Mouse (Mus musculus) heart, embryonic 13.5 days (tissue): Measurements from ENCODE around the gene Myh6. TPM values are rescaled to one million over a fixed set of nuclear protein-coding genes. Genes with fewer than 3 reads are reported as not detected.

Experiments
- ATAC-seq: fragments of 200-750 bp; cut with Nextera tagmentation; 2 replicates; pipeline ENCODE4 v1.8.0; 2017; ENCODE audit warnings: moderate TSS enrichment; ENCODE audit not compliant: insufficient number of reproducible peaks, low FRiP score, low TSS enrichment; ENCODE audit errors: extremely low read depth
- H3K27ac ChIP-seq: fragments of 300-500 bp; sonication (generic); replicated peaks from 2 replicates; pipeline ENCODE4 v1.5.1; 2015; ENCODE audit warnings: moderate library complexity, mild to moderate bottlenecking, inconsistent platforms
- H3K27me3 ChIP-seq: fragments of 300-500 bp; sonication (generic); replicated peaks from 2 replicates; pipeline ENCODE4 v1.6.1; 2015; ENCODE audit warnings: mild to moderate bottlenecking, inconsistent platforms
- H3K36me3 ChIP-seq: fragments of 300-500 bp; sonication (generic); 2 replicates; pipeline ENCODE4 v1.6.1; 2015; ENCODE audit warnings: mild to moderate bottlenecking, inconsistent platforms
- H3K4me1 ChIP-seq: fragments of 300-500 bp; sonication (generic); 2 replicates; pipeline ENCODE4 v1.6.1; 2015; ENCODE audit warnings: inconsistent platforms
- H3K4me2 ChIP-seq: fragments of 300-500 bp; sonication (generic); 2 replicates; pipeline ENCODE4 v1.6.1; 2015; ENCODE audit warnings: inconsistent platforms, mild to moderate bottlenecking, moderate library complexity
- H3K4me3 ChIP-seq: fragments of 300-500 bp; sonication (generic); 2 replicates; pipeline ENCODE4 v1.5.1; 2015; ENCODE audit warnings: moderate library complexity, mild to moderate bottlenecking, inconsistent platforms
- H3K9ac ChIP-seq: fragments of 300-500 bp; sonication (generic); 2 replicates; pipeline ENCODE4 v1.6.1; 2015; ENCODE audit warnings: inconsistent platforms, mild to moderate bottlenecking, moderate library complexity
- H3K9me3 ChIP-seq: fragments of 300-500 bp; sonication (generic); 2 replicates; pipeline ENCODE4 v1.6.1; 2016; ENCODE audit warnings: inconsistent platforms
- whole genome bisulfite sequencing: fragments of 180-500 bp; shearing (Covaris S2); methylation state at CpG from one replicate; pipeline ENCODE4 v1.1.7; 2015; ENCODE audit warnings: mixed read lengths; 5-methylcytosine and 5-hydroxymethylcytosine counted together
- polyA plus RNA-seq: library from polyadenylated mRNA; unstranded; fragments of >200 nt; fragmentation: Nextera tagmentation; extraction: Ambion mirVana; gene quantifications from 2 replicates; pipeline ENCODE4 v1.2.1, GENCODE M21; 2015

Gene Myh6
- 1,796 and 1,858 TPM in 2 replicates for polyA plus RNA-seq

GRCm38 (mm10) chr14:54966320-54966977 is at the start of gene Myh6:
Myh6 (minus strand) TSS chr14:54966927.
- 30% methylated on average over 7 of the region's 7 CpGs for WGBS
- Histone ChIP-seq H3K27ac (peak within 1 kb of the TSS; percentile 90), H3K9ac (peak within 1 kb of the TSS; percentile 89), H3K4me1 (peaks cover 56% of the 10 kb centered on the region), H3K9me3 (no peaks in the 10 kb centered on the region), H3K36me3 (peaks cover 49% of the 10 kb centered on the region), H3K27me3 (no peaks in the 10 kb centered on the region; the same call in 1 of the 2 replicates), H3K4me3 (peak within 1 kb of the TSS; percentile 61), H3K4me2 (peak within 1 kb of the TSS; percentile 70)
- peak; percentile 16; the same call in 1 of the 2 replicates for ATAC-seq

- Histone ChIP-seq H3K9me3 (peaks cover 4% of the 10 kb centered on the region; the same call in 1 of the 2 replicates), H3K4me1 (peaks cover 12% of the 10 kb centered on the region), H3K36me3 (peaks cover 34% of the 10 kb centered on the region), H3K27me3 (no peaks in the 10 kb centered on the region), H3K9ac (peak overlapping the region; percentile 89), H3K27ac (peak overlapping the region; percentile 75), H3K4me2 (peak overlapping the region; percentile 78), H3K4me3 (peak overlapping the region; percentile 78)
- 0% methylated on average over 17 of the region's 17 CpGs for WGBS
- ATAC-seq: peak; percentile 23
These were observed 49.0 kb upstream of the Myh6 start for GRCm38 (mm10) chr14:55015767-55016111.

- H3K9ac ChIP-seq: peak within 1 kb of the TSS; percentile 89
- under 1% methylated on average over 36 of the region's 36 CpGs for WGBS
- H3K4me2 ChIP-seq: peak within 1 kb of the TSS; percentile 81
- no peaks in the 10 kb centered on the region for H3K27me3 ChIP-seq
- H3K27ac ChIP-seq: peak within 1 kb of the TSS; percentile 98
- ATAC-seq: peak; percentile 93
- peaks cover 4% of the 10 kb centered on the region; the same call in 1 of the 2 replicates for H3K9me3 ChIP-seq
- H3K4me1 ChIP-seq: peaks cover 13% of the 10 kb centered on the region
- H3K4me3 ChIP-seq: peak within 1 kb of the TSS; percentile 78
- H3K36me3 ChIP-seq: peaks cover 28% of the 10 kb centered on the region
These were observed 48.5 kb upstream of the Myh6 start, which contains the start of gene Ngdn for GRCm38 (mm10) chr14:55014991-55015766. Ngdn (plus strand) TSS chr14:55015454.

- Histone ChIP-seq H3K27me3 (no peaks in the 10 kb centered on the region), H3K9me3 (peaks cover 4% of the 10 kb centered on the region; the same call in 1 of the 2 replicates), H3K27ac (peak overlapping the region; percentile 98), H3K4me1 (peaks cover 19% of the 10 kb centered on the region), H3K4me2 (peak overlapping the region; percentile 81), H3K4me3 (peak overlapping the region; percentile 78), H3K36me3 (peaks cover 26% of the 10 kb centered on the region), H3K9ac (peak overlapping the region; percentile 86)
- no peak; the same call in 1 of the 2 replicates for ATAC-seq
- 0% methylated on average over 27 of the region's 27 CpGs for WGBS
These were observed 47.9 kb upstream of the Myh6 start for GRCm38 (mm10) chr14:55014591-55014990.

- no peak for ATAC-seq
- 63% methylated on average over 4 of the region's 4 CpGs for WGBS
These were observed 44.4 kb upstream of the Myh6 start for GRCm38 (mm10) chr14:55011116-55011515.

GRCm38 (mm10) chr14:55008417-55008816 is 41.7 kb upstream of the Myh6 start:
- Histone ChIP-seq H3K27ac (peak overlapping the region; percentile 82), H3K9ac (peak overlapping the region; percentile 30; the same call in 1 of the 2 replicates), H3K4me3 (no peak overlapping the region), H3K4me1 (peaks cover 55% of the 10 kb centered on the region), H3K9me3 (peaks cover 2% of the 10 kb centered on the region; the same call in 1 of the 2 replicates), H3K27me3 (0 out of 2 replicates have a peak, but pooled peaks cover 8% of the 10 kb centered on the region), H3K36me3 (no peaks in the 10 kb centered on the region), H3K4me2 (no peak overlapping the region)
- WGBS: 66% methylated on average over 8 of the region's 8 CpGs
- no peak for ATAC-seq

More at GRCm38 (mm10) chr14:55011116-55011515, 44.4 kb upstream of the Myh6 start:
- Histone ChIP-seq H3K36me3 (no peaks in the 10 kb centered on the region), H3K27ac (no peak overlapping the region), H3K9me3 (peaks cover 4% of the 10 kb centered on the region; the same call in 1 of the 2 replicates), H3K27me3 (0 out of 2 replicates have a peak, but pooled peaks cover 8% of the 10 kb centered on the region), H3K4me2 (no peak overlapping the region), H3K4me3 (no peak overlapping the region), H3K9ac (no peak overlapping the region), H3K4me1 (peaks cover 40% of the 10 kb centered on the region)

GRCm38 (mm10) chr14:55007120-55007908 is 40.6 kb upstream of the Myh6 start:
- Histone ChIP-seq H3K4me2 (no peak overlapping the region), H3K27ac (no peak overlapping the region), H3K4me1 (peaks cover 66% of the 10 kb centered on the region), H3K4me3 (no peak overlapping the region), H3K27me3 (0 out of 2 replicates have a peak, but pooled peaks cover 8% of the 10 kb centered on the region), H3K36me3 (no peaks in the 10 kb centered on the region), H3K9me3 (no peaks in the 10 kb centered on the region), H3K9ac (no peak overlapping the region)
- no peak for ATAC-seq
- WGBS: 83% methylated on average over 9 of the region's 9 CpGs

GRCm38 (mm10) chr14:55006541-55006940 is 39.8 kb upstream of the Myh6 start:
- no peak overlapping the region for H3K4me3 ChIP-seq
- peaks cover under 1% of the 10 kb centered on the region for H3K36me3 ChIP-seq
- H3K9me3 ChIP-seq: peaks cover under 1% of the 10 kb centered on the region; the same call in 1 of the 2 replicates
- WGBS: 59% methylated on average over 3 of the region's 3 CpGs
- no peak overlapping the region for H3K4me2 ChIP-seq
- ATAC-seq: no peak
- peak overlapping the region; percentile 99; the same call in 1 of the 2 replicates for H3K27ac ChIP-seq
- no peak overlapping the region for H3K9ac ChIP-seq
- H3K27me3 ChIP-seq: 0 out of 2 replicates have a peak, but pooled peaks cover 8% of the 10 kb centered on the region
- H3K4me1 ChIP-seq: peaks cover 72% of the 10 kb centered on the region

GRCm38 (mm10) chr14:55005967-55006366 is 39.2 kb upstream of the Myh6 start:
- Histone ChIP-seq H3K4me2 (no peak overlapping the region), H3K4me1 (peaks cover 75% of the 10 kb centered on the region), H3K36me3 (peaks cover 5% of the 10 kb centered on the region), H3K9me3 (peaks cover 3% of the 10 kb centered on the region; the same call in 1 of the 2 replicates), H3K27ac (peak overlapping the region; percentile 99), H3K27me3 (peaks cover 11% of the 10 kb centered on the region; the same call in 1 of the 2 replicates), H3K9ac (peak overlapping the region; percentile 82; the same call in 1 of the 2 replicates), H3K4me3 (no peak overlapping the region)
- ATAC-seq: no peak
- 75% methylated on average over 8 of the region's 8 CpGs for WGBS

GRCm38 (mm10) chr14:55005506-55005905 is 38.8 kb upstream of the Myh6 start:
- Histone ChIP-seq H3K4me3 (0 out of 2 replicates have a peak overlapping the region, but pooled peaks have one; percentile 1), H3K27ac (peak overlapping the region; percentile 99), H3K36me3 (peaks cover 5% of the 10 kb centered on the region), H3K27me3 (peaks cover 13% of the 10 kb centered on the region; the same call in 1 of the 2 replicates), H3K4me1 (peaks cover 79% of the 10 kb centered on the region), H3K4me2 (peak overlapping the region; percentile 63), H3K9me3 (peaks cover 3% of the 10 kb centered on the region; the same call in 1 of the 2 replicates), H3K9ac (peak overlapping the region; percentile 82)
- 31% methylated on average over 2 of the region's 2 CpGs for WGBS
- ATAC-seq: no peak
